23 mouse cellular contexts compared by ENCODE assay signal in genomic region chr13:35064381-35064780, GRCm38 (mm10).
"Had no signal": no experiment of that assay in that cellular context is flagged by ENCODE, and none has a peak within 500 bp of the region (broad histone marks: within the 10 kb centered on the region; RNA-seq: fewer than 3 reads in every experiment).

No protein-coding gene starts in this region.

- ATAC-seq: hindbrain, postnatal 0 days; intestine, embryonic 16.5 days; liver, embryonic 12.5 days had no signal

- H3K4me2 ChIP-seq: heart, embryonic 12.5 days; hindbrain, embryonic 13.5 days; hindbrain, embryonic 15.5 days; kidney, embryonic 15.5 days; limb, embryonic 13.5 days; limb, embryonic 15.5 days; liver, embryonic 12.5 days had no signal

- DNase-seq: gastrocnemius, postnatal 14 days; gastrocnemius, postnatal 36 days; heart, adult 18-20 months; heart, postnatal 10 days; kidney, adult 11 months; kidney, adult 2 months; kidney, adult 9 months; kidney, postnatal 14 days; kidney, postnatal 36 days; layer of hippocampus, adult 9-11 months; layer of hippocampus, postnatal 36 days; left cerebral cortex, postnatal 4 days had no signal

- H3K4me3 ChIP-seq: heart, embryonic 10.5 days; heart, embryonic 12.5 days; hindbrain, embryonic 13.5 days; hindbrain, embryonic 15.5 days; kidney, embryonic 15.5 days; limb, embryonic 13.5 days; limb, embryonic 15.5 days; liver, embryonic 12.5 days had no signal

- H3K27ac ChIP-seq: heart, embryonic 10.5 days; hindbrain, embryonic 13.5 days; hindbrain, embryonic 15.5 days; hindbrain, postnatal 0 days; kidney, embryonic 15.5 days; kidney, postnatal 0 days; limb, embryonic 13.5 days; limb, embryonic 15.5 days; liver, embryonic 12.5 days had no signal

- H3K36me3 ChIP-seq: heart, embryonic 10.5 days; heart, embryonic 12.5 days; hindbrain, embryonic 13.5 days; hindbrain, embryonic 15.5 days; kidney, embryonic 15.5 days; limb, embryonic 13.5 days; limb, embryonic 15.5 days; liver, embryonic 12.5 days had no signal

- H3K27me3 ChIP-seq: heart, embryonic 12.5 days; hindbrain, embryonic 13.5 days; hindbrain, embryonic 15.5 days; kidney, embryonic 15.5 days; limb, embryonic 13.5 days; limb, embryonic 15.5 days; liver, embryonic 12.5 days had no signal

- H3K9me3 ChIP-seq: heart, embryonic 10.5 days; heart, embryonic 12.5 days; hindbrain, embryonic 13.5 days; hindbrain, embryonic 15.5 days; kidney, embryonic 15.5 days; limb, embryonic 13.5 days; limb, embryonic 15.5 days; liver, embryonic 12.5 days had no signal

- H3K9ac ChIP-seq: heart, embryonic 12.5 days; hindbrain, embryonic 13.5 days; hindbrain, embryonic 15.5 days; kidney, embryonic 15.5 days; limb, embryonic 13.5 days; limb, embryonic 15.5 days; liver, embryonic 12.5 days had no signal

- H3K4me1 ChIP-seq: heart, embryonic 10.5 days; heart, embryonic 12.5 days; hindbrain, embryonic 15.5 days; kidney, embryonic 15.5 days; limb, embryonic 15.5 days; liver, embryonic 12.5 days had no signal
